Mouse (Mus musculus) MEL (cell line): ENCODE results near the gene Npnt.

Experiments used
- CHD2 ChIP-seq: IDR thresholded peaks from 2 replicates; pipeline ENCODE4 v1.6.1; 2011; ENCODE audit warnings: low read length, improper control_type of control experiment
- CTCF ChIP-seq, 3 experiments: IDR thresholded peaks in 2 of 3; conservative IDR thresholded peaks in 1 of 3; 2 replicates each; pipeline ENCODE4 v1.5.1; 2011 to 2012; ENCODE audit warnings: low read length in 3 of 3, low read depth in 2 of 3, mild to moderate bottlenecking in 2 of 3, improper control_type of control experiment in 1 of 3, inconsistent platforms in 1 of 3, mixed read lengths in 1 of 3, moderate library complexity in 1 of 3; ENCODE audit not compliant: control insufficient read depth in 1 of 3, insufficient read depth in 1 of 3, poor library complexity in 1 of 3, severe bottlenecking in 1 of 3
- ELF1 ChIP-seq: IDR thresholded peaks from 2 replicates; pipeline ENCODE4 v1.6.1; 2014; ENCODE audit warnings: low read depth, mild to moderate bottlenecking, inconsistent platforms, low read length, improper control_type of control experiment, moderate library complexity
- EP300 ChIP-seq, 2 experiments: IDR thresholded peaks; 2 replicates each; pipeline ENCODE4 v1.6.1; 2011; ENCODE audit warnings: improper control_type of control experiment in 2 of 2, low read length in 2 of 2, low read depth in 1 of 2, mild to moderate bottlenecking in 1 of 2
- GATA1 ChIP-seq: IDR thresholded peaks from 2 replicates; pipeline ENCODE4 v1.6.1; 2011; ENCODE audit warnings: low read depth, low read length, improper control_type of control experiment
- HCFC1 ChIP-seq: IDR thresholded peaks from 2 replicates; pipeline ENCODE4 v1.6.1; 2012; ENCODE audit warnings: low read depth, mild to moderate bottlenecking, inconsistent platforms, low read length, improper control_type of control experiment, moderate library complexity
- MAX ChIP-seq: IDR thresholded peaks from 2 replicates; pipeline ENCODE4 v1.6.1; 2011; ENCODE audit warnings: low read length, improper control_type of control experiment
- POLR2A ChIP-seq, 2 experiments: IDR thresholded peaks; 2 replicates each; pipeline ENCODE4 v1.6.1; 2011 to 2012; ENCODE audit warnings: low read length in 2 of 2, mild to moderate bottlenecking in 2 of 2, control low read depth in 1 of 2, improper control_type of control experiment in 1 of 2, low read depth in 1 of 2, moderate library complexity in 1 of 2; ENCODE audit not compliant: control insufficient read depth in 1 of 2, insufficient read depth in 1 of 2, poor library complexity in 1 of 2
- TAL1 ChIP-seq: IDR thresholded peaks from 2 replicates; pipeline ENCODE4 v1.6.1; 2012; ENCODE audit warnings: mild to moderate bottlenecking, inconsistent platforms, low read length, moderate library complexity, mixed read lengths
- ZNF384 ChIP-seq: IDR thresholded peaks from 2 replicates; pipeline ENCODE4 v1.6.1; 2012; ENCODE audit warnings: low read depth, mild to moderate bottlenecking, inconsistent platforms, low read length, improper control_type of control experiment

DNA sequence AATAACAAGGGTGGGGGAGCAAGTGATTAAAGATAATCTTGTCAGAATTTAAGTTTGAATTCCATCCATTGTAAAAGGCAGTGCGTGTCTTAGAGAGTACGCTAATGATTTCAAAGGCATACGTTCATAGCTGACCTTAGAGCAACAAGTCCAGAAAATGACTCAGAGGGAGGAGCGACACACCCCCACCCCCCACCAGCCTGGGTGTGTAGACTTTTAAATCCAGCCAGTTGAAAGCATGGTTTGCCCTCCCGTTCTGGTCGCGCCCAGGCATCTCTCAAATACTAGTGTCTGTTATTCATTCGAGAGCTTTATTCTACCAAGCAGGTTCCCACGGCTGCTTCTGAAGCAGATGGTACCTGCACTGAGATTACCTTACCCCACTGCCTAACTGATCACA, 34.4 kb downstream of the Npnt start:
- TF ChIP-seq ZNF384 = no peak
- TF ChIP-seq CTCF (IDR thresholded peaks at IDR 0.05 in 2 of 3, conservative IDR thresholded peaks at IDR 0.05 in 1 of 3; ENCODE audit: control insufficient read depth in 1 of 3, insufficient read depth in 1 of 3, low read depth in 2 of 3, low read length in 3 of 3, poor library complexity in 1 of 3, severe bottlenecking in 1 of 3) = no peak
- no peak for TF ChIP-seq POLR2A (IDR thresholded peaks at IDR 0.05; ENCODE audit: control insufficient read depth in 1 of 2, insufficient read depth in 1 of 2, low read depth in 1 of 2, low read length in 2 of 2, poor library complexity in 1 of 2)
- no peak for TF ChIP-seq MAX
- TF ChIP-seq ELF1 = no peak
- TF ChIP-seq TAL1 = no peak
- no peak for TF ChIP-seq CHD2
- TF ChIP-seq HCFC1 = no peak
- no peak for TF ChIP-seq GATA1
- TF ChIP-seq EP300 (IDR thresholded peaks at IDR 0.05; ENCODE audit: low read depth in 1 of 2, low read length in 2 of 2) = no peak
